Mouse (Mus musculus) olfactory bulb, adult 2 months (tissue): ENCODE measurements around the gene Nt5c2.

ENCODE experiments used
- CTCF ChIP-seq: fragments of 200-500 bp; IDR thresholded peaks from 2 replicates; pipeline ENCODE4 v1.5.1; 2012; ENCODE audit warnings: low read depth, mild to moderate bottlenecking, low read length, moderate library complexity; ENCODE audit not compliant: insufficient read depth
- POLR2A ChIP-seq: fragments of 200-500 bp; IDR thresholded peaks from 2 replicates; pipeline ENCODE4 v1.6.1; 2012; ENCODE audit warnings: mild to moderate bottlenecking, low read depth, low read length, moderate library complexity; ENCODE audit not compliant: insufficient read depth

GRCm38 (mm10) chr19:46991145-46991544, 23.8 kb downstream of the Nt5c2 start:
- TF ChIP-seq POLR2A, result no peak
- peak; percentile 44; the same call in 1 of the 2 replicates for TF ChIP-seq CTCF
